Comparison of ENCODE assay signal across 27 mouse cellular contexts in genomic region chr13:91441476-91441875, GRCm38 (mm10). TPM values are rescaled to one million over a fixed set of nuclear protein-coding genes. Genes with fewer than 3 reads are reported as not detected.
DNase-seq lines count a peak whose midpoint lies in the region; ATAC-seq and TF ChIP-seq lines count a peak whose summit lies in the region.
"Had no signal": no experiment of that assay in that cellular context is flagged by ENCODE, and none has a peak within 500 bp of the region (broad histone marks: within the 10 kb centered on the region; RNA-seq: fewer than 3 reads in every experiment).

No protein-coding gene starts in this region.

- no peak overlapping the region for H3K4me3 ChIP-seq in thymus, adult 2 months (ENCODE audit: control insufficient read depth, insufficient read depth, low read length)
- no peak overlapping the region for H3K4me3 ChIP-seq in forebrain, embryonic 10.5 days
- H3K4me3 ChIP-seq: gastrocnemius, adult 2 months; heart, embryonic 12.5 days; heart, embryonic 15.5 days; hindbrain, embryonic 10.5 days; hindbrain, embryonic 13.5 days; intestine, embryonic 15.5 days had no signal

- no peaks in the 10 kb centered on the region for H3K27me3 ChIP-seq in thymus, adult 2 months (ENCODE audit: control insufficient read depth, insufficient read depth, low read length)
- H3K27me3 ChIP-seq in forebrain, embryonic 10.5 days (ENCODE audit: poor library complexity, severe bottlenecking): no peaks in the 10 kb centered on the region
- H3K27me3 ChIP-seq: CH12.LX; heart, embryonic 12.5 days; heart, embryonic 15.5 days; hindbrain, embryonic 13.5 days; intestine, embryonic 15.5 days had no signal

- H3K9me3 ChIP-seq in forebrain, embryonic 10.5 days: no peaks in the 10 kb centered on the region
- H3K9me3 ChIP-seq: G1E; heart, embryonic 12.5 days; heart, embryonic 15.5 days; hindbrain, embryonic 10.5 days; hindbrain, embryonic 13.5 days; intestine, embryonic 15.5 days had no signal

- H3K4me1 ChIP-seq in thymus, adult 2 months (replicated peaks; ENCODE audit: control insufficient read depth, insufficient read depth, low read length): peaks cover 7% of the 10 kb centered on the region; the same call in 1 of the 2 replicates
- H3K4me1 ChIP-seq in forebrain, embryonic 10.5 days: peaks cover 16% of the 10 kb centered on the region
- H3K4me1 ChIP-seq: heart, embryonic 12.5 days; heart, embryonic 15.5 days; hindbrain, embryonic 13.5 days; intestine, embryonic 15.5 days had no signal

- DNase-seq in thymus, adult 2 months: peak; percentile 41
- peak; percentile 58 for DNase-seq in thymus, postnatal 14 days
- peak; percentile 35 for DNase-seq in thymus, postnatal 4 days
- DNase-seq in Muller cell, postnatal 12 days (ENCODE audit: inconsistent ontology term): no peak
- no peak for DNase-seq in left cerebral cortex, adult 18-20 months (ENCODE audit: low spot score in 2 of 2)
- no peak for DNase-seq in forebrain, embryonic 10.5 days (ENCODE audit: extremely low spot score, low spot score)
- DNase-seq: adrenal gland, postnatal 10 days; adrenal gland, postnatal 36 days; cerebellum, adult 18-20 months; cerebellum, adult 9-10 months; cerebellum, postnatal 14 days; gastrocnemius, adult 2 months; gastrocnemius, postnatal 14 days; heart, adult 18-20 months; heart, postnatal 10 days; heart, postnatal 36 days had no signal

- no peak for TF ChIP-seq CTCF in thymus, adult 2 months (IDR thresholded peaks at IDR 0.05; ENCODE audit: borderline replicate concordance, control insufficient read depth, extremely low read depth, insufficient read depth, low read length, poor library complexity)

- H3K36me3 ChIP-seq in thymus, adult 2 months (ENCODE audit: control insufficient read depth, insufficient read depth, low read length): no peaks in the 10 kb centered on the region
- H3K36me3 ChIP-seq in forebrain, embryonic 10.5 days (replicated peaks): no peaks in the 10 kb centered on the region
- H3K36me3 ChIP-seq: G1E; heart, embryonic 12.5 days; heart, embryonic 15.5 days; hindbrain, embryonic 10.5 days; hindbrain, embryonic 13.5 days; intestine, embryonic 15.5 days had no signal

- no peak overlapping the region for H3K27ac ChIP-seq in thymus, adult 2 months (ENCODE audit: control insufficient read depth, insufficient read depth, low read length)
- no peak overlapping the region for H3K27ac ChIP-seq in forebrain, embryonic 10.5 days
- H3K27ac ChIP-seq: gastrocnemius, adult 2 months; heart, embryonic 15.5 days; hindbrain, embryonic 10.5 days; hindbrain, embryonic 13.5 days; intestine, embryonic 15.5 days had no signal

- no peak for TF ChIP-seq POLR2A in thymus, adult 2 months (IDR thresholded peaks at IDR 0.05; ENCODE audit: control insufficient read depth, extremely low read depth, insufficient read depth, low read length, poor library complexity)

- 0 out of 2 replicates have a peak, but pooled peaks have one; percentile 20 for ATAC-seq in granulocyte monocyte progenitor cell, adult 5-6 weeks (replicated peaks; ENCODE audit: poor library complexity, severe bottlenecking)
- ATAC-seq: activated CD4-positive, CD25-positive, alpha-beta regulatory T cell, adult 4 months; forebrain, embryonic 14.5 days; hindbrain, embryonic 16.5 days; intestine, embryonic 15.5 days had no signal

- WGBS in thymus, adult 2 months: 4% methylated on average over 5 of the region's 5 CpGs
- 97% methylated on average over 5 of the region's 5 CpGs for WGBS in forebrain, embryonic 10.5 days

RNA-seq across cellular contexts. Expression of gene Ssbp2, which starts 18.6 kb away (rescaled TPM):
- total RNA-seq in granulocyte monocyte progenitor cell, adult 5-6 weeks (2014; fragmentation: Nextera tagmentation): 49.7 and 56.9 TPM in 2 replicates
- 23.1 and 26.5 TPM in 2 replicates for total RNA-seq in granulocyte monocyte progenitor cell, adult 5-6 weeks (2017)
- 115 and 125 TPM in 2 replicates for polyA plus RNA-seq in thymus, adult 2 months (2012; rRNA removed)
- 100 to 1,000 TPM; 147 to 148 TPM for total RNA-seq in left cerebral cortex, adult 18-20 months (2021)
- 140 and 149 TPM in 2 replicates for polyA plus RNA-seq in forebrain, embryonic 10.5 days (2016; fragmentation: Nextera tagmentation; extraction: Ambion mirVana)

Comparison
In these comparisons a context has a peak if more than half of its experiments do, and no peak if none do; other contexts are left out.
1. DNase-seq: peak in thymus, adult 2 months (single experiment), thymus, postnatal 14 days (single experiment) and thymus, postnatal 4 days (single experiment); none in Muller cell, postnatal 12 days (single experiment), left cerebral cortex, adult 18-20 months (0 of 2) and forebrain, embryonic 10.5 days (single experiment).